Mouse (Mus musculus): ENCODE results near the gene Ttc1. TPM values are rescaled to one million over a fixed set of nuclear protein-coding genes. Genes with fewer than 3 reads are reported as not detected.

The Ttc1 gene
- 39.1 and 44.9 TPM in 2 replicates for polyA plus RNA-seq (2012; rRNA removed)

GRCm38 (mm10) chr11:43747233-43748226 is at the start of gene Ttc1:
TSS of gene Ttc1 (minus strand) at chr11:43748008.
- TF ChIP-seq POLR2A (IDR thresholded peaks at IDR 0.05; ENCODE audit: borderline replicate concordance, extremely low read depth, insufficient read depth, insufficient read length, poor library complexity, severe bottlenecking): peak; percentile 49; the same call in 1 of the 2 replicates
- TF ChIP-seq CTCF (IDR thresholded peaks at IDR 0.05; ENCODE audit: borderline replicate concordance, extremely low read depth, insufficient read depth, insufficient read length): no peak

GRCm38 (mm10) chr11:43795992-43796391 is 48.2 kb upstream of the Ttc1 start:
- no peak for TF ChIP-seq POLR2A (IDR thresholded peaks at IDR 0.05; ENCODE audit: borderline replicate concordance, extremely low read depth, insufficient read depth, insufficient read length, poor library complexity, severe bottlenecking)
- TF ChIP-seq CTCF (IDR thresholded peaks at IDR 0.05; ENCODE audit: borderline replicate concordance, extremely low read depth, insufficient read depth, insufficient read length): no peak
- DNase-seq (ENCODE audit: low read depth): peak; percentile 63

More at GRCm38 (mm10) chr11:43747233-43748226, at the start of gene Ttc1:
- DNase-seq (ENCODE audit: low read depth): peak; percentile 99

- no peak for DNase-seq (ENCODE audit: low read depth)
- TF ChIP-seq POLR2A (IDR thresholded peaks at IDR 0.05; ENCODE audit: borderline replicate concordance, extremely low read depth, insufficient read depth, insufficient read length, poor library complexity, severe bottlenecking): no peak
Observed at GRCm38 (mm10) chr11:43790446-43790845, 42.6 kb upstream of the Ttc1 start.

GRCm38 (mm10) chr11:43783772-43784171 is 36.0 kb upstream of the Ttc1 start:
- DNase-seq (ENCODE audit: low read depth): peak; percentile 71
- TF ChIP-seq POLR2A (IDR thresholded peaks at IDR 0.05; ENCODE audit: borderline replicate concordance, extremely low read depth, insufficient read depth, insufficient read length, poor library complexity, severe bottlenecking) (no peak), CTCF (IDR thresholded peaks at IDR 0.05; ENCODE audit: borderline replicate concordance, extremely low read depth, insufficient read depth, insufficient read length) (peak; percentile 90)

- no peak for DNase-seq (ENCODE audit: low read depth)
- TF ChIP-seq POLR2A (IDR thresholded peaks at IDR 0.05; ENCODE audit: borderline replicate concordance, extremely low read depth, insufficient read depth, insufficient read length, poor library complexity, severe bottlenecking): no peak
- TF ChIP-seq CTCF (IDR thresholded peaks at IDR 0.05; ENCODE audit: borderline replicate concordance, extremely low read depth, insufficient read depth, insufficient read length): no peak
Observed at GRCm38 (mm10) chr11:43783106-43783505, 35.3 kb upstream of the Ttc1 start.

GRCm38 (mm10) chr11:43779551-43779950 is 31.7 kb upstream of the Ttc1 start:
- DNase-seq (ENCODE audit: low read depth): no peak

GRCm38 (mm10) chr11:43776324-43776694 is 28.5 kb upstream of the Ttc1 start:
- TF ChIP-seq POLR2A (IDR thresholded peaks at IDR 0.05; ENCODE audit: borderline replicate concordance, extremely low read depth, insufficient read depth, insufficient read length, poor library complexity, severe bottlenecking) (no peak), CTCF (IDR thresholded peaks at IDR 0.05; ENCODE audit: borderline replicate concordance, extremely low read depth, insufficient read depth, insufficient read length) (no peak)
- no peak for DNase-seq (ENCODE audit: low read depth)

More at GRCm38 (mm10) chr11:43779551-43779950, 31.7 kb upstream of the Ttc1 start:
- no peak for TF ChIP-seq POLR2A (IDR thresholded peaks at IDR 0.05; ENCODE audit: borderline replicate concordance, extremely low read depth, insufficient read depth, insufficient read length, poor library complexity, severe bottlenecking)
- TF ChIP-seq CTCF (IDR thresholded peaks at IDR 0.05; ENCODE audit: borderline replicate concordance, extremely low read depth, insufficient read depth, insufficient read length): no peak

- no peak for TF ChIP-seq CTCF (IDR thresholded peaks at IDR 0.05; ENCODE audit: borderline replicate concordance, extremely low read depth, insufficient read depth, insufficient read length)
- TF ChIP-seq POLR2A (IDR thresholded peaks at IDR 0.05; ENCODE audit: borderline replicate concordance, extremely low read depth, insufficient read depth, insufficient read length, poor library complexity, severe bottlenecking): no peak
- DNase-seq (ENCODE audit: low read depth): peak; percentile 45
Observed at GRCm38 (mm10) chr11:43775469-43776323, 27.9 kb upstream of the Ttc1 start.

GRCm38 (mm10) chr11:43773725-43774124 is 25.9 kb upstream of the Ttc1 start:
- TF ChIP-seq CTCF (IDR thresholded peaks at IDR 0.05; ENCODE audit: borderline replicate concordance, extremely low read depth, insufficient read depth, insufficient read length): no peak
- no peak for TF ChIP-seq POLR2A (IDR thresholded peaks at IDR 0.05; ENCODE audit: borderline replicate concordance, extremely low read depth, insufficient read depth, insufficient read length, poor library complexity, severe bottlenecking)
- DNase-seq (ENCODE audit: low read depth): no peak

- TF ChIP-seq POLR2A (IDR thresholded peaks at IDR 0.05; ENCODE audit: borderline replicate concordance, extremely low read depth, insufficient read depth, insufficient read length, poor library complexity, severe bottlenecking) (no peak), CTCF (IDR thresholded peaks at IDR 0.05; ENCODE audit: borderline replicate concordance, extremely low read depth, insufficient read depth, insufficient read length) (no peak)
Observed at GRCm38 (mm10) chr11:43770110-43770509, 22.3 kb upstream of the Ttc1 start.

GRCm38 (mm10) chr11:43767749-43768148 is 19.9 kb upstream of the Ttc1 start:
- no peak for DNase-seq (ENCODE audit: low read depth)
- TF ChIP-seq POLR2A (IDR thresholded peaks at IDR 0.05; ENCODE audit: borderline replicate concordance, extremely low read depth, insufficient read depth, insufficient read length, poor library complexity, severe bottlenecking) (no peak), CTCF (IDR thresholded peaks at IDR 0.05; ENCODE audit: borderline replicate concordance, extremely low read depth, insufficient read depth, insufficient read length) (no peak)

More at GRCm38 (mm10) chr11:43770110-43770509, 22.3 kb upstream of the Ttc1 start:
- no peak for DNase-seq (ENCODE audit: low read depth)
